ENCODE assay signal across 10 mouse cellular contexts in the genomic region with DNA sequence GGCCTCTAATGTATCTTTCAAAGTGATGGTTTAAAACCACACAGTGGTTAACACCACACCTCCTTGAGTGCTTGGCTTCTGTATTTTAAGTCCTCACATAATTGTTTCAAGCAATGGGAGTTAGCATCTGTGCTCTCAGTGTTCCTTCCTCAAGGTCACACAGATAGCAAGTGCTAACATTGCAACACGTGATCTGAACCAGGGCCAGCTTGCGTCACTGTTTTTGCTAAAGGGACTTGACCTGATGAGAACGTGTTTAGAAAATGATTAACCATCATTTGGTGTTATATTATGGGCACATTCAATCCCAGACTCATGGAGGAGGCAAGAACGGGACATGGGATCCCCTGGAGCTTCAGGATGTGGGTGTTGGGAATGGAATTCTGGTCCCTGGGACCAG. TPM values are rescaled to one million over a fixed set of nuclear protein-coding genes. Genes with fewer than 3 reads are reported as not detected.
A peak's percentile ranks its signal among the peaks of the same experiment; 100 is the strongest.
DNase-seq lines count a peak whose midpoint lies in the region; ATAC-seq lines count a peak whose summit lies in the region.
"Had no signal": no experiment of that assay in that cellular context is flagged by ENCODE, and none has a peak within 500 bp of the region (broad histone marks: within the 10 kb centered on the region; RNA-seq: fewer than 3 reads in every experiment).

No protein-coding gene starts in this region.

- H3K4me3 ChIP-seq in midbrain, embryonic 13.5 days (replicated peaks): no peak overlapping the region

- H3K4me2 ChIP-seq in midbrain, embryonic 13.5 days (replicated peaks): no peak overlapping the region

- H3K36me3 ChIP-seq in midbrain, embryonic 13.5 days: no peaks in the 10 kb centered on the region

- peaks cover 27% of the 10 kb centered on the region for H3K4me1 ChIP-seq in midbrain, embryonic 13.5 days (replicated peaks)

- 93% methylated on average over 4 of the region's 4 CpGs for WGBS in midbrain, embryonic 13.5 days

- H3K9ac ChIP-seq in midbrain, embryonic 13.5 days (replicated peaks): no peak overlapping the region

- H3K27me3 ChIP-seq in midbrain, embryonic 13.5 days: no peaks in the 10 kb centered on the region

- DNase-seq in T-cell, adult 2 months (ENCODE audit: low spot score): peak; percentile 23
- peak; percentile 2 for DNase-seq in fat pad, adult 2 months (ENCODE audit: extremely low read depth, low read depth, low spot score)
- peak; percentile 91 to 92 for DNase-seq in kidney, postnatal 36 days
- DNase-seq in right cerebral cortex, postnatal 10 days (ENCODE audit: low spot score in 2 of 2): no peak
- no peak for DNase-seq in urinary bladder, postnatal 25 days (ENCODE audit: low spot score)
- DNase-seq in retina, postnatal 1 day: no peak
- DNase-seq: cerebellum, adult 11-12 months; thymus, adult 2 months had no signal

- no peaks in the 10 kb centered on the region for H3K9me3 ChIP-seq in midbrain, embryonic 13.5 days

- peak; percentile 55 for ATAC-seq in megakaryocyte, adult 5-6 weeks (ENCODE audit: poor library complexity, severe bottlenecking)
- ATAC-seq in midbrain, embryonic 13.5 days: no peak

- H3K27ac ChIP-seq in midbrain, embryonic 13.5 days: no peak overlapping the region

RNA-seq across cellular contexts. Expression of gene Man2a1, which starts 17.3 kb away (rescaled TPM):
- 37.3 and 39.2 TPM in 2 replicates for total RNA-seq in megakaryocyte, adult 5-6 weeks (2015)
- total RNA-seq in megakaryocyte, adult 5-6 weeks (2017): 38.3 and 48.0 TPM in 2 replicates
- 5.7 and 6.2 TPM in 2 replicates for polyA plus RNA-seq in midbrain, embryonic 13.5 days (2015; fragmentation: Nextera tagmentation; extraction: Ambion mirVana)

Comparison
In these comparisons a context has a peak if more than half of its experiments do, and no peak if none do; other contexts are left out.
1. DNase-seq: peak in T-cell, adult 2 months (single experiment), fat pad, adult 2 months (single experiment) and kidney, postnatal 36 days (2 of 2); none in right cerebral cortex, postnatal 10 days (0 of 2), urinary bladder, postnatal 25 days (single experiment) and retina, postnatal 1 day (single experiment).